Mouse (Mus musculus) liver, embryonic 15.5 days (tissue): ENCODE results near the gene Myd88. TPM values are rescaled to one million over a fixed set of nuclear protein-coding genes. Genes with fewer than 3 reads are reported as not detected.

ENCODE experiments used
- ATAC-seq: fragments of 200-750 bp; cut with Nextera tagmentation; 2 replicates; pipeline ENCODE4 v1.8.0; 2017; ENCODE audit warnings: moderate number of reproducible peaks, mild to moderate bottlenecking, moderate library complexity; ENCODE audit not compliant: insufficient read depth
- H3K27ac ChIP-seq: fragments of 300-500 bp; sonication (generic); replicated peaks from 2 replicates; pipeline ENCODE4 v1.5.1; 2015; ENCODE audit warnings: mild to moderate bottlenecking, inconsistent platforms
- H3K27me3 ChIP-seq: fragments of 300-500 bp; sonication (generic); 2 replicates; pipeline ENCODE4 v1.6.1; 2015; ENCODE audit warnings: mild to moderate bottlenecking, inconsistent platforms
- H3K36me3 ChIP-seq: fragments of 300-500 bp; sonication (generic); replicated peaks from 2 replicates; pipeline ENCODE4 v1.6.1; 2015; ENCODE audit warnings: moderate library complexity, mild to moderate bottlenecking, inconsistent platforms
- H3K4me1 ChIP-seq: fragments of 300-500 bp; sonication (generic); replicated peaks from 2 replicates; pipeline ENCODE4 v1.6.1; 2015; ENCODE audit warnings: inconsistent platforms
- H3K4me2 ChIP-seq: fragments of 300-500 bp; sonication (generic); 2 replicates; pipeline ENCODE4 v1.6.1; 2015; ENCODE audit warnings: moderate library complexity, mild to moderate bottlenecking, inconsistent platforms
- H3K4me3 ChIP-seq: fragments of 300-500 bp; sonication (generic); replicated peaks from 2 replicates; pipeline ENCODE4 v1.5.1; 2015; ENCODE audit warnings: mild to moderate bottlenecking, inconsistent platforms
- H3K9ac ChIP-seq: fragments of 300-500 bp; sonication (generic); 2 replicates; pipeline ENCODE4 v1.6.1; 2015; ENCODE audit warnings: moderate library complexity, mild to moderate bottlenecking, inconsistent platforms
- H3K9me3 ChIP-seq: fragments of 300-500 bp; sonication (generic); replicated peaks from 2 replicates; pipeline ENCODE4 v1.6.1; 2016; ENCODE audit warnings: inconsistent platforms
- WGBS: fragments of 180-500 bp; shearing (Covaris S2); methylation state at CpG from one replicate; pipeline ENCODE4 v1.1.7; 2015; ENCODE audit warnings: mixed read lengths; ENCODE audit not compliant: insufficient replicate concordance; 5-methylcytosine and 5-hydroxymethylcytosine counted together
- polyA plus RNA-seq: library from polyadenylated mRNA; unstranded; fragments of >200 nt; fragmentation: Nextera tagmentation; extraction: Ambion mirVana; gene quantifications from 2 replicates; pipeline ENCODE4 v1.2.1, GENCODE M21; 2015

The Myd88 gene
- polyA plus RNA-seq, 1 experiment from 2014 or later, result 15.3 TPM

DNA sequence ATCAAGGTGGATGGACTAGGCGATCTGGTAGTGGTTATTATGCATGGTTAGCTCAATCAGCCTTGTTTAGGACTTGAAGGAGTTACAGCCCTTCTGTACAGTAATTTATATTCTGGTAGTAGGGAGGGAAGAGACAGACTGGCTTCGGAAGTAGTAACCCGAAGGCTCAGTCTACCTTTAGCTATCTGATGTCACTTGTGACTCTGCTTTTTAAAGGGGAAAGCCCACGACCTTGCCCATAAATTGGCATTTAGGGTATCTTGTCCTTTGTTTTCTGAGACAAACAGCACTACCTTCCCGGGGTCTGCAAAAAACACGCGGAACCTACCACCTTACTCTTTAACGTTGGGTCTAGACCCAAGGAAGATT, 1.0 kb downstream of the Myd88 start:
- ATAC-seq, result no peak
- Histone ChIP-seq H3K27me3 (no peaks in the 10 kb centered on the region), H3K9ac (peak overlapping the region; percentile 85), H3K4me1 (peaks cover 43% of the 10 kb centered on the region), H3K4me3 (peak overlapping the region; percentile 93), H3K9me3 (no peaks in the 10 kb centered on the region), H3K27ac (peak overlapping the region; percentile 92), H3K36me3 (peaks cover 26% of the 10 kb centered on the region), H3K4me2 (peak overlapping the region; percentile 94)
- WGBS, result 3% methylated on average over 8 of the region's 8 CpGs

DNA sequence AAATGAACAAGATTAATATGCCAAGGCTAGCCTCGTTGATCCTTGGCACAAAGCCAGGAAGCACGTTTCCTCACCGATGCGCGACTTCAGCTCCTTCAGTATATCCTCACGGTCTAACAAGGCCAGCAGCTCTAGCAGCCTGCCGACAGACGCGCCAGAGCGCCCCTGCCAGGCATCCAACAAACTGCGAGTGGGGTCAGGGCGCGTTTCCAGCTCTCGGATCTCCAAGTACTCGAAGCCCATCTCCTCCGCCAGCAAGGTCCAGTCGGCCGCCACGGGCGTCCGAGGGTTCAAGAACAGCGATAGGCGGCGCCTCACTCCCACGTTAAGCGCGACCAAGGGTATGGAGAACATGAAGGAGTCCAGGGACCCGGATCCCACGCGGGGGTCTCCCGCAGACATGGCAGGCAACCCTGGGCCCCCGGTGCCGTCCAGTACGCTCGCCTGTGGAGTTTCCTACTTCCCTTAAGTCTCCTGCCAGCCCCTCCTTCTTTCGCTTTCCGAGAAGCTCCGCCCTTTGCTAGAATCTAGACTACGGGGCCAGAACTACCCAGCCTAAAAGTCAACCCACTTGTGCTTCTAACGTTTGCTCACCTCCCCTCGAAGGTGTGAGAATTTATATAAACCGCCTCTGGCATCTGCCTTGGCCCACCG, 1.5 kb downstream of the Myd88 start, which contains the start of gene Acaa1a:
TSS of gene Acaa1a (plus strand) at position 119 of the 654 bp plus-strand sequence.
- Histone ChIP-seq H3K27ac (peak within 1 kb of the TSS; percentile 92), H3K4me2 (peak within 1 kb of the TSS; percentile 94), H3K36me3 (peaks cover 21% of the 10 kb centered on the region), H3K4me1 (peaks cover 44% of the 10 kb centered on the region), H3K9me3 (no peaks in the 10 kb centered on the region), H3K9ac (peak within 1 kb of the TSS; percentile 85), H3K27me3 (no peaks in the 10 kb centered on the region), H3K4me3 (peak within 1 kb of the TSS; percentile 93)
- WGBS, result under 1% methylated on average over 43 of the region's 43 CpGs
- peak; percentile 42 for ATAC-seq

DNA sequence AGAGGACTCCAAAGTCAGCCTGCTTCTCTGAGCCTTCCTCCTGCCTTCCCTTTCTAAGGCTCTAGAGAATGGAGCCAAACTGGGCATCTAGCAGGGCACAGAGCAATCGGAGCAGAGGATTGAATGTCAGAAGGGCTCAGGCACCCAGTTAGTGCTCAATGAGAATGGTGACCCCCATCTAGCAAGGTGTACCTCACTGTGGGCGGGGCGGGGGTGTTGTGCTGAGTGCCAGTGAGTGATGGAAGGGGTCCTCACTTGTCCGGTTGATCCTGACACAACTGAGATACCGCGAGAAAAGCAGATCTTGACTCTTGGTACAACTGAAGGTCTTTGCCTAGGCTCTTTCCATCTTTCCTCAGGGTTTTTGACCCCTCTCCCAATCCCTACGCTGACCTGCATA, 2.1 kb downstream of the Myd88 start:
- Histone ChIP-seq H3K4me1 (peaks cover 50% of the 10 kb centered on the region), H3K27me3 (no peaks in the 10 kb centered on the region), H3K27ac (no peak overlapping the region; the same call in 1 of the 2 replicates), H3K9ac (peak overlapping the region; percentile 85), H3K4me2 (peak overlapping the region; percentile 94), H3K36me3 (peaks cover 19% of the 10 kb centered on the region), H3K4me3 (peak overlapping the region; percentile 93), H3K9me3 (no peaks in the 10 kb centered on the region)
- ATAC-seq, result no peak
- WGBS, result 30% methylated on average over 7 of the region's 7 CpGs

DNA sequence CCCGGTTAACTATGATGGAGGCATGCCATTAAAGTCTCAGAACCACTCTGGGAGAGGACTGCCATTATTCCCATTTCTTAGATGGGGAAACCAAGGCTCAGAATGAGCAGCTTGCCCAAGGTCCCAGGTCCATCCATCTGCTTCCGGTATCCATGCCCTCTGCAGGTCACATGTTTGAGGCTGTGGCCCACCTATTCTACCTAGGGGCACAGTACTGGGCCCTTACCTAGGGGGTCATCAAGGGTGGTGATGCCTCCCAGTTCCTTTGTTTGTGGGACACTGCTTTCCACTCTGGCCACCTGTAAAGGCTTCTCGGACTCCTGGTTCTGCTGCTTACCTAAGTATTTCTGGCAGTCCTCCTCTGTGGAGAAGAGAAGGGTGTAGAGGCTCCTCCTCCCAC, 2.9 kb downstream of the Myd88 start:
- Histone ChIP-seq H3K4me3 (no peak overlapping the region), H3K27ac (no peak overlapping the region), H3K4me2 (peak overlapping the region; percentile 94; the same call in 1 of the 2 replicates), H3K36me3 (peaks cover 16% of the 10 kb centered on the region; the same call in 1 of the 2 replicates), H3K9ac (no peak overlapping the region), H3K27me3 (no peaks in the 10 kb centered on the region), H3K4me1 (peaks cover 54% of the 10 kb centered on the region), H3K9me3 (no peaks in the 10 kb centered on the region)
- no peak for ATAC-seq
- 74% methylated on average over 3 of the region's 3 CpGs for WGBS

DNA sequence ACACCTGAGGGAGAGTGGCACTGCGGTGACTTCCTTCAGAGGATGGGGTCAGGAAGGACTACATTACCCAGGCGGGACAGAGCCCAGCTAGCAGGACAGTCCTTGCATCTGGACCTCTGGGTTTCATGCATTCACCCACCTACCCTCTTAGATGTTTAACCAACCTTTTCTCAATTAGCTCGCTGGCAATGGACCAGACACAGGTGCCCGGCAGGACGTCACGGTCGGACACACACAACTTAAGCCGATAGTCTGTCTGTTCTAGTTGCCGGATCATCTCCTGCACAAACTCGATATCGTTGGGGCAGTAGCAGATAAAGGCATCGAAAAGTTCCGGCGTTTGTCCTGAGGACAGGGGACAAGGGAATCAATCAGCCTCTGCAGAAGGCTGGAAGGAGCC, 3.4 kb downstream of the Myd88 start:
- H3K4me1 ChIP-seq, result peaks cover 54% of the 10 kb centered on the region
- H3K4me2 ChIP-seq, result no peak overlapping the region
- no peak for ATAC-seq
- no peaks in the 10 kb centered on the region for H3K27me3 ChIP-seq
- H3K4me3 ChIP-seq, result no peak overlapping the region
- H3K9ac ChIP-seq, result no peak overlapping the region
- 89% methylated on average over 14 of the region's 14 CpGs for WGBS
- no peaks in the 10 kb centered on the region for H3K9me3 ChIP-seq
- no peak overlapping the region for H3K27ac ChIP-seq
- peaks cover 16% of the 10 kb centered on the region; the same call in 1 of the 2 replicates for H3K36me3 ChIP-seq

DNA sequence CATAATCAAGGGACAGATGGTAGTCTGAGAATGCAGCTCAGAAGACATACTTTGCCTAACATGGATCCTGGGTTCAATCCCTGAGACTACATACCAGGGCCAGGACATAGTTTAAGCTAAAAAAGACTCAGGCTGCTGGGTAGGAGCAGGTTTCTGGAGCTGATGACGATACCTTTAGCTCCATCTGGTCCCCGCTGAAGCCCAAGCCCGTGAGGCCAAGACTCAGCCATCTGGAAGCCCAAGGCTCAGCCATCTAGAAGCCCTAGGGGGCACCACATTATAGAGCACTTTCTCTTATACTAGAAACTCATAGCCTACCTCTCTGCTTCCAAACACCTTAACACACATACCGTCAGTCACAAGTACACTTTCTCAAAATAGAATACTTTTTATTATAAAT, 5.6 kb downstream of the Myd88 start:
- H3K9ac ChIP-seq, result no peak overlapping the region
- no peaks in the 10 kb centered on the region for H3K27me3 ChIP-seq
- H3K4me2 ChIP-seq, result no peak overlapping the region
- H3K4me1 ChIP-seq, result peaks cover 36% of the 10 kb centered on the region
- no peak overlapping the region for H3K4me3 ChIP-seq
- H3K36me3 ChIP-seq, result peaks cover 16% of the 10 kb centered on the region; the same call in 1 of the 2 replicates
- no peak overlapping the region for H3K27ac ChIP-seq
- H3K9me3 ChIP-seq, result no peaks in the 10 kb centered on the region
- WGBS, result 65% methylated on average over 4 of the region's 4 CpGs
- no peak for ATAC-seq

DNA sequence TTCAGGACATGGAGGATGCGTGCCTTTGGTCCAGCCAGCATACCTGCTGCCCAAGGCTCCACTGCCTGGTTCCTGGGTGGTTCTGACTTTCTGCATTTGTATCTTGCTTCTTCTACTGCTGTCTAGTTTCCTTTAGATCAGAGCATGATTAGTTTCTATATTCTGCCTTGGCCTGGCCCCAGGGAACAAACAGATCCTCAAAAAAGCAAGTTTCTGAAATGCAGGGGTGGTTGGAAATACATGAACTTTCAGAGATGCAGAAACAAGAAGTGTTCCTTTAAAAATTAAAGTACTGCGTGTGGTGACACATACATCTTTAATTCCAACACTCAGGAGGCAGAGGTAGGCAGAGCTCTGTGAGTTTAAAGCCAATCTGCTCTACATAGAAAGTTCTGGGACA, 6.4 kb downstream of the Myd88 start:
- ATAC-seq, result no peak
- Histone ChIP-seq H3K4me2 (no peak overlapping the region), H3K4me1 (peaks cover 29% of the 10 kb centered on the region), H3K27ac (peak overlapping the region; percentile 51; the same call in 1 of the 2 replicates), H3K9me3 (no peaks in the 10 kb centered on the region), H3K27me3 (no peaks in the 10 kb centered on the region), H3K4me3 (no peak overlapping the region), H3K9ac (no peak overlapping the region), H3K36me3 (peaks cover 16% of the 10 kb centered on the region; the same call in 1 of the 2 replicates)
- WGBS, result 69% methylated on average over 2 of the region's 2 CpGs

DNA sequence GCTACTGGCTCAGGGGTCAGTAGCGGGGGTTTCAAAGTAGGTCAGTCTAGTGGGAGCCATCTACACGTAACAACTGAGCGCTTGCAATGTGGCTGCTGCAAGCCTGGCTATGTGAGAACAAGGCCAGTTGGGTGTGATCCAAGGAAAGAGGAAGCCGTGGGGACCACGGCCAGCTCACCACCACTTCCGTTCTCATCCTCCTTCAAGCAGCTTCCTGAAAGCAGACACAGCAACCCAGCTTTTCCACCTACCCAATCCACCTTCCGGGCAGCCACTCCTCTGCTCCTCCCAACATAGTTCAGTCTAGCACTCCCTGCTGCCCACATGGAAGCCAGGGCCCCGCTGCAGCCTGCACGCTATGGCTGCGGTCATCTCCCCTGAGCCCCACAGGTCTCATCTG, 6.9 kb downstream of the Myd88 start:
- Histone ChIP-seq H3K27me3 (no peaks in the 10 kb centered on the region), H3K27ac (peak overlapping the region; percentile 51; the same call in 1 of the 2 replicates), H3K4me1 (peaks cover 26% of the 10 kb centered on the region), H3K4me3 (no peak overlapping the region), H3K9ac (no peak overlapping the region), H3K36me3 (peaks cover 16% of the 10 kb centered on the region; the same call in 1 of the 2 replicates), H3K9me3 (no peaks in the 10 kb centered on the region), H3K4me2 (peak overlapping the region; percentile 37; the same call in 1 of the 2 replicates)
- WGBS, result 14% methylated on average over 10 of the region's 10 CpGs
- no peak for ATAC-seq

DNA sequence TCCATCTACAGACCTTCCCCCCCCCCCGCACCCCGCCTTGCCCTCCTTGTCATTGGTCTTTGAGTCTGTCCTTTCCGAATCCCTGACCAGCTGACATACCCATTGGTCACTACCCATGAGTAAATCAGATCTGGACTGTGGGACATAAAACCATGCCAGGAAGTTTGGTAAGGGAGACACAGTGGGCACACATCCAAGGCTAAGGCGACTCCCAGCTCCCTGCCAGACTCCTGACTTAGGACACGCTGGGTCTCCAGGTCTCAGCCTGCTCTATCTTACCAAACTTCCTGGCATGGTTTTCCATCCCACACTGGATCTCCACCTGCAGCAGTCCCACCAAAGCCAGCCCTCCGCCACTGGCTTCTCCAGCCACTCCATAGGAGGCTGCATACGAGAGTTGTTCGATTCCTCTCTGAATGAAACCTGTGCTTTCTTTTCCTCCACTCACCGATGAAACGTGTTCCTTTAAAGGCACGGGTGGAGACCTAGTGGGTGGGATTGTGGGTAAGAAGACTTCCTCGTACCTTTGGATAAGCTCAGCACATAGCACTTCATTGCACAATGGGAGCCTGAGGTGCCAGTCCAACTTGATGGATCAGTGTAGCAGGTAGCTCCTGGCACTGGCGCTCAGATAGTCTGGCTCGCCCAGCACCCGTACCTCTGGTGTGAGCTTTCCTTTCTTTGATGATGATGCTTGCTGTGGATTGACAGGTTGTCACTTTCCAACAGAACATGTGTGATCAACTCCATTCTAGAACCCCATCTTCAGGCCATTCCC, 10.8 kb downstream of the Myd88 start:
- H3K36me3 ChIP-seq, result no peaks in the 10 kb centered on the region
- peaks cover 11% of the 10 kb centered on the region for H3K4me1 ChIP-seq
- WGBS, result 71% methylated on average over 15 of the region's 15 CpGs
- H3K4me3 ChIP-seq, result no peak overlapping the region
- no peaks in the 10 kb centered on the region for H3K9me3 ChIP-seq
- no peak overlapping the region for H3K9ac ChIP-seq
- no peak overlapping the region for H3K27ac ChIP-seq
- ATAC-seq, result no peak
- no peak overlapping the region for H3K4me2 ChIP-seq
- no peaks in the 10 kb centered on the region for H3K27me3 ChIP-seq

DNA sequence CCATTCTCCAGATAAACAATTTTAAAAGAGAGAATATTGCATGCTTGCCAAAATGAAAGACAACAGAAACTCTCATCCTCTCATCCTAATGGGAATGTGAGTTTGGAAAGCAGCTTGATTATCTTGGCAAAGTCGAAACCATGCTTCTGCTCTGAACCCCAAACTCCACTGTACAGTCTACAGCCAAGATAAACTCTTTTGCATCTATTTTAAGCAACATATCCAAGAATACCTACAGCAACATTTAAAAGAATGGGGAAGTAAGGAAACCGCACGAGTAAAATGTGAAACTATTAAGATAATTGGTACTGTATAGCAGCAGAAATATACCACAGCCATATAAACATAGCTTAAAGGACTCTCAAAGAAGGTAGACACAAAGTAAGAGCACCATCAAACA, 12.7 kb downstream of the Myd88 start:
- Histone ChIP-seq H3K27ac (no peak overlapping the region), H3K9ac (no peak overlapping the region), H3K4me3 (no peak overlapping the region), H3K9me3 (no peaks in the 10 kb centered on the region), H3K4me2 (no peak overlapping the region), H3K4me1 (peaks cover 12% of the 10 kb centered on the region), H3K27me3 (no peaks in the 10 kb centered on the region), H3K36me3 (no peaks in the 10 kb centered on the region)
- ATAC-seq, result no peak
- 39% methylated on average over 3 of the region's 3 CpGs for WGBS

DNA sequence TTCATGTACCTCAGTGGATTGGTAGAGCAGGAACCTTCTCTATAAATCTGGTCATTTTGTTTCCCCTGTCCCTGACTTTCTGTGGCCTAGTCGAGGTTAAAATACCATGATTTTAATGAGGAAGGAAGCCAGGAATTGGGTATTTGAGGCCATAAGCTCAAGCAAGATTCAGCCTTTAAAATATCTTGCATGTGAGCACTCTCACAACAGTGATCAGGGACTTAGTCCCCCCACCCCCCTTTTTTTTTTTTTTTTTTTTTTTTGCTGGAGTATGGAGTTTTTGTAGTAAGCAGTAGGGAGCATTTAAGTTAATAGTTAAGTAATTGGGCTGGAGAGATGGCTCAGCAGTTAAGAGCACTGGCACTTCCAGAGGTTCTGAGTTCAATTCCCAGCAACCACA, 17.1 kb downstream of the Myd88 start:
- 32% methylated on average over 1 of the region's 1 CpGs for WGBS
- no peaks in the 10 kb centered on the region for H3K9me3 ChIP-seq
- H3K36me3 ChIP-seq, result no peaks in the 10 kb centered on the region
- no peak overlapping the region; the same call in 1 of the 2 replicates for H3K27ac ChIP-seq
- peaks cover 41% of the 10 kb centered on the region for H3K4me1 ChIP-seq
- H3K4me2 ChIP-seq, result peak overlapping the region; percentile 96
- no peaks in the 10 kb centered on the region for H3K27me3 ChIP-seq
- H3K9ac ChIP-seq, result 0 out of 2 replicates have a peak overlapping the region, but pooled peaks have one; percentile 77
- ATAC-seq, result no peak
- peak overlapping the region; percentile 86 for H3K4me3 ChIP-seq
